Mouse (Mus musculus): ENCODE data around the gene Spns3.

DNA sequence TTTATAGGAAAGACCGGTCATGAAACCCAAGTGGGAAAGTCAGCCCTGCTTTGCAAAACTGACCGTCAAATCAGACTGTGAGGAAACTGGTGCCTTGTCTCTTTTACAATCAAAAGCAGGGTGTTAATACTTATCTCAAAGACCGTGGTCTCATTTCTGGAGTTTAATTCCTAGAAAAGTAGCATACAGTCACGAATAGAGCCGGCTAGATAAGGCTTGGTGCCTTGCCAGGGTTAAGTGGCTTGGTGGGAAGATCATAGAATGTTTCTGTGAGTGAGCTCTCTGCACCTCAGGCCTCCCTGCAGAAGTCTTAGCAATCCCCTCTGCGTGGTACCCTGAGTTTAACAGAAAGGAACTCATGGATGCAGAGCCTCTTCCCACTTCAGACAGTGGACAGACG is 5.6 kb downstream of the Spns3 start:
- TF ChIP-seq CTCF (IDR thresholded peaks at IDR 0.05; ENCODE audit: control insufficient read depth, insufficient read depth, low read length) (no peak), POLR2A (IDR thresholded peaks at IDR 0.05; ENCODE audit: borderline replicate concordance, control insufficient read depth, low read depth, low read length) (no peak)

Measured in bone marrow, adult 2 months (tissue).